In the genomic region with DNA sequence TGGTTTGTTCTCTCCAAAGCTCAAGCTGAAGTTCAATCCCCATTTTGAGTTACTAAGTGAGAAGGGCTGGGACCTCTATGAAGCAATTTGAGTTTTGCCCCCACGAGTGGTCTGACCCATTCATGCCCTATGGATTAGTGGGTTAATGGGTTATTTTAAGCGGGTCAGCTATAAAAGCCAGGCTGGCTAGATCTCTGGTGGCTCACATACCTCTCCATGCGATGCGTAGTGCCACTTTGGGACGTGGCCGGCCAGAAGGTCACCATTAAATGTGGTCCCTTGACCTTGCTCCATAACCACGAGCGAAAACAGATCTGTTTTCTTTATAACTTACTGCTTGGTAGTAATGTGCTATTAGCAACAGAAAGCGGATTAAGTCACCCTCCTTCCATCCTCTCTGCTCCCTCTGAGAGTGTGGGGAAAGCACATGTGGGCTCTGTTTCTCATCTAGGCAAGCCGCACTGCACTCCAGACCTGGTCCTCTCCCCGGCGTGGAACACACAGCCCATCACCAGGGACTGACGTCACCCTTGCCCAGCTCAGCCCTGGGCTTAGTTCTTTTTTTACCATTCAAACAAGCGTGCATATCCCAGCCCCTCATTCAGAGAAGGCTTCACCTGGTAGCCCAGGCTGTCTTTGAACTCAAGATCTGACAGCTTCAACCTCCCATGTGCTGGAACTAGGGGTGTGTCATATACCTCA, we compare ENCODE assay signal across 24 mouse cellular contexts. TPM values are rescaled to one million over a fixed set of nuclear protein-coding genes. Genes with fewer than 3 reads are reported as not detected.
DNase-seq lines count a peak whose midpoint lies in the region; ATAC-seq and TF ChIP-seq lines count a peak whose summit lies in the region.
"Had no signal": no experiment of that assay in that cellular context is flagged by ENCODE, and none has a peak within 500 bp of the region (broad histone marks: within the 10 kb centered on the region; RNA-seq: fewer than 3 reads in every experiment).

No protein-coding gene starts in this region.

- in situ Hi-C loops in CH12.LX (cut with MboI; ENCODE audit: low pct_ligation_motif_present, low pct_unique_long_range_greater_than_20kb, low sequenced_read_pairs), result no loop called here

- no peak overlapping the region for H3K4me3 ChIP-seq in kidney, postnatal 0 days (replicated peaks; ENCODE audit: low read depth, low read length)
- no peak overlapping the region for H3K4me3 ChIP-seq in kidney, embryonic 14.5 days (ENCODE audit: low read length)
- H3K4me3 ChIP-seq in CH12.LX (replicated peaks in 1 of 3; ENCODE audit: low read depth in 2 of 3, low read length in 2 of 3, poor library complexity in 1 of 3), result no peak overlapping the region
- H3K4me3 ChIP-seq in embryonic facial prominence, embryonic 10.5 days, result no peak overlapping the region
- no peak overlapping the region for H3K4me3 ChIP-seq in limb, embryonic 15.5 days
- H3K4me3 ChIP-seq: forebrain, embryonic 10.5 days; liver, embryonic 15.5 days; lung, embryonic 15.5 days had no signal

- no peak overlapping the region for H3K9ac ChIP-seq in kidney, postnatal 0 days (ENCODE audit: low read depth, low read length)
- no peak overlapping the region for H3K9ac ChIP-seq in kidney, embryonic 14.5 days (ENCODE audit: low read depth, low read length)
- H3K9ac ChIP-seq in CH12.LX (ENCODE audit: insufficient read depth, low read depth), result no peak overlapping the region
- H3K9ac ChIP-seq in limb, embryonic 15.5 days, result no peak overlapping the region
- H3K9ac ChIP-seq: hindbrain, embryonic 14.5 days; liver, embryonic 15.5 days; lung, embryonic 15.5 days had no signal

- no peak for TF ChIP-seq POLR2A in CH12.LX (IDR thresholded peaks at IDR 0.05; ENCODE audit: low read depth, low read length)

- no peaks in the 10 kb centered on the region for H3K27me3 ChIP-seq in kidney, postnatal 0 days (ENCODE audit: insufficient read depth, low read length)
- no peaks in the 10 kb centered on the region for H3K27me3 ChIP-seq in kidney, embryonic 14.5 days (ENCODE audit: control insufficient read depth, insufficient read depth, low read length)
- no peaks in the 10 kb centered on the region for H3K27me3 ChIP-seq in CH12.LX (replicated peaks)
- no peaks in the 10 kb centered on the region for H3K27me3 ChIP-seq in embryonic facial prominence, embryonic 10.5 days (replicated peaks; ENCODE audit: low read depth, poor library complexity, severe bottlenecking)
- H3K27me3 ChIP-seq in limb, embryonic 15.5 days, result no peaks in the 10 kb centered on the region
- H3K27me3 ChIP-seq: liver, embryonic 15.5 days; lung, embryonic 15.5 days had no signal

- TF ChIP-seq EP300 in CH12.LX (IDR thresholded peaks at IDR 0.05; ENCODE audit: low read length), result no peak

- DNase-seq in kidney, postnatal 0 days (ENCODE audit: low spot score), result no peak
- no peak for DNase-seq in CH12.LX (ENCODE audit: extremely low read depth)
- peak; percentile 30 for DNase-seq in embryonic facial prominence, embryonic 10.5 days (ENCODE audit: low spot score)
- no peak for DNase-seq in cerebellum, postnatal 10 days
- no peak for DNase-seq in left cerebral cortex, postnatal 10 days (ENCODE audit: extremely low spot score in 1 of 2, low spot score in 2 of 2)
- DNase-seq: adrenal gland, postnatal 10 days; B cell, adult 2 months; cerebellum, adult 18-20 months; cerebellum, postnatal 36 days; gastrocnemius, postnatal 36 days; heart, postnatal 36 days; liver; lung, postnatal 4 days; right cerebral cortex, postnatal 25 days; spleen, adult 18-20 months had no signal

- dilution Hi-C loops in CH12.LX (cut with MboI; ENCODE audit: extremely low pct_ligation_motif_present, extremely low pct_unique_long_range_greater_than_20kb, low sequenced_read_pairs), result no loop called here

- no peak for TF ChIP-seq RAD21 in CH12.LX (IDR thresholded peaks at IDR 0.05; ENCODE audit: low read depth, low read length)

- H3K36me3 ChIP-seq in kidney, postnatal 0 days (ENCODE audit: insufficient read depth, low read length), result no peaks in the 10 kb centered on the region
- no peaks in the 10 kb centered on the region for H3K36me3 ChIP-seq in kidney, embryonic 14.5 days (ENCODE audit: control insufficient read depth, insufficient read depth, low read length)
- H3K36me3 ChIP-seq in CH12.LX (replicated peaks in 1 of 2; ENCODE audit: control insufficient read depth in 1 of 2, insufficient read depth in 1 of 2, low read length in 1 of 2), result no peaks in the 10 kb centered on the region
- no peaks in the 10 kb centered on the region for H3K36me3 ChIP-seq in embryonic facial prominence, embryonic 10.5 days (replicated peaks)
- no peaks in the 10 kb centered on the region for H3K36me3 ChIP-seq in limb, embryonic 15.5 days
- H3K36me3 ChIP-seq: forebrain, embryonic 10.5 days; liver, embryonic 15.5 days; lung, embryonic 15.5 days had no signal

- no peak for ATAC-seq in kidney, postnatal 0 days (replicated peaks; ENCODE audit: low FRiP score, low read depth)
- no peak for ATAC-seq in kidney, embryonic 14.5 days (ENCODE audit: low FRiP score, low TSS enrichment)
- 0 out of 2 replicates have a peak, but pooled peaks have one; percentile 3 for ATAC-seq in limb, embryonic 15.5 days (ENCODE audit: insufficient number of reproducible peaks, low FRiP score, low TSS enrichment, low read depth)
- ATAC-seq: forebrain, embryonic 16.5 days had no signal

- H3K4me1 ChIP-seq in kidney, postnatal 0 days (replicated peaks; ENCODE audit: insufficient read depth, low read length), result peaks cover 32% of the 10 kb centered on the region
- peaks cover 15% of the 10 kb centered on the region for H3K4me1 ChIP-seq in kidney, embryonic 14.5 days (ENCODE audit: control insufficient read depth, insufficient read depth, low read length)
- peaks cover 19 to 63% of the 10 kb centered on the region in 2 experiments for H3K4me1 ChIP-seq in CH12.LX (ENCODE audit: control insufficient read depth in 1 of 2, insufficient read depth in 2 of 2)
- 0 out of 2 replicates have a peak, but pooled peaks cover 11% of the 10 kb centered on the region for H3K4me1 ChIP-seq in embryonic facial prominence, embryonic 10.5 days
- peaks cover 7% of the 10 kb centered on the region; the same call in 1 of the 2 replicates for H3K4me1 ChIP-seq in limb, embryonic 15.5 days

- intact Hi-C loops in left cerebral cortex, postnatal 10 days (cut with DNase I), result no loop called here

- no peak for TF ChIP-seq CTCF in kidney, postnatal 0 days (IDR thresholded peaks at IDR 0.05; ENCODE audit: low read depth)
- TF ChIP-seq CTCF in CH12.LX (conservative IDR thresholded peaks at IDR 0.05 in 1 of 2, IDR thresholded peaks at IDR 0.05 in 1 of 2; ENCODE audit: low read depth in 2 of 2, low read length in 2 of 2), result no peak

- H3K27ac ChIP-seq in kidney, postnatal 0 days, result peak overlapping the region; percentile 44; the same call in 1 of the 2 replicates
- no peak overlapping the region for H3K27ac ChIP-seq in kidney, embryonic 14.5 days (ENCODE audit: low read depth, low read length)
- no peak overlapping the region for H3K27ac ChIP-seq in CH12.LX (ENCODE audit: insufficient read depth, low read depth)
- H3K27ac ChIP-seq in embryonic facial prominence, embryonic 10.5 days (replicated peaks), result no peak overlapping the region
- H3K27ac ChIP-seq in limb, embryonic 15.5 days, result no peak overlapping the region
- H3K27ac ChIP-seq: forebrain, embryonic 10.5 days; hindbrain, embryonic 14.5 days; liver, embryonic 15.5 days; lung, embryonic 15.5 days had no signal

- H3K9me3 ChIP-seq in kidney, postnatal 0 days (replicated peaks; ENCODE audit: low read length), result no peaks in the 10 kb centered on the region
- no peaks in the 10 kb centered on the region for H3K9me3 ChIP-seq in kidney, embryonic 14.5 days (ENCODE audit: control insufficient read depth, low read length)
- H3K9me3 ChIP-seq in CH12.LX (replicated peaks; ENCODE audit: low read length), result no peaks in the 10 kb centered on the region
- H3K9me3 ChIP-seq in embryonic facial prominence, embryonic 10.5 days, result no peaks in the 10 kb centered on the region
- no peaks in the 10 kb centered on the region for H3K9me3 ChIP-seq in limb, embryonic 15.5 days
- H3K9me3 ChIP-seq: forebrain, embryonic 10.5 days; liver, embryonic 15.5 days; lung, embryonic 15.5 days had no signal

- WGBS in kidney, postnatal 0 days, result 53% methylated on average over 14 of the region's 14 CpGs
- WGBS in kidney, embryonic 14.5 days, result 57% methylated on average over 14 of the region's 14 CpGs
- whole genome bisulfite sequencing in embryonic facial prominence, embryonic 10.5 days, result 56% methylated on average over 14 of the region's 14 CpGs
- WGBS in limb, embryonic 15.5 days, result 36% methylated on average over 14 of the region's 14 CpGs

- H3K4me2 ChIP-seq in kidney, postnatal 0 days (ENCODE audit: low read length), result no peak overlapping the region
- no peak overlapping the region for H3K4me2 ChIP-seq in kidney, embryonic 14.5 days (replicated peaks; ENCODE audit: low read depth, low read length)
- no peak overlapping the region for H3K4me2 ChIP-seq in CH12.LX (ENCODE audit: insufficient read depth, low read depth, poor library complexity, severe bottlenecking)
- no peak overlapping the region for H3K4me2 ChIP-seq in limb, embryonic 15.5 days
- H3K4me2 ChIP-seq: hindbrain, embryonic 14.5 days; liver, embryonic 15.5 days; lung, embryonic 15.5 days had no signal

- no peaks in the 10 kb centered on the region for H3K79me2 ChIP-seq in CH12.LX (replicated peaks; ENCODE audit: control insufficient read depth, extremely low read depth, insufficient read depth, poor library complexity, severe bottlenecking)

TF ChIP-seq in CH12.LX, 34 proteins besides CTCF, POLR2A, EP300 and RAD21:
- TF ChIP-seq MYC (IDR thresholded peaks at IDR 0.05; ENCODE audit: low read depth, low read length) (no peak), BHLHE40 (IDR thresholded peaks at IDR 0.05; ENCODE audit: low read depth, low read length) (0 out of 2 replicates have a peak, but pooled peaks have one; percentile 9)

RNA-seq across cellular contexts. Expression of a gene that starts 28.3 kb away (rescaled TPM):
- polyA plus RNA-seq in kidney, postnatal 0 days (2015; fragmentation: Nextera tagmentation; extraction: Ambion mirVana), result 1,308 and 1,398 TPM in 2 replicates
- polyA plus RNA-seq in kidney, embryonic 14.5 days (2014; fragmentation: Nextera tagmentation; extraction: Ambion mirVana), result 250 and 252 TPM in 2 replicates
- total RNA-seq in CH12.LX (2012; rRNA removed) (0.17 and 0.29 TPM in 2 replicates), CH12.LX (2014; rRNA removed) (0.30 and 0.35 TPM in 2 replicates)
- 0.52 and 0.70 TPM in 2 replicates for polyA plus RNA-seq in CH12.LX (2012; ENCODE audit: insufficient read length, low read depth)
- polyA plus RNA-seq in embryonic facial prominence, embryonic 10.5 days (2016; fragmentation: Nextera tagmentation; extraction: Ambion mirVana), result 4.4 and 4.9 TPM in 2 replicates
- 138 and 151 TPM in 2 replicates for polyA plus RNA-seq in limb, embryonic 15.5 days (2015; fragmentation: Nextera tagmentation; extraction: Ambion mirVana)
- total RNA-seq in left cerebral cortex, postnatal 10 days (2021), result 10 to 100 TPM; 53.8 to 54.4 TPM
- total RNA-seq: megakaryocyte-erythroid progenitor cell, adult 5-6 weeks; MEL had no signal

Comparison
In these comparisons a context has a peak if more than half of its experiments do, and no peak if none do; other contexts are left out.
1. RNA of a gene that starts 28.3 kb away (polyA plus RNA-seq): 1,308 to 1,398 TPM in kidney, postnatal 0 days, 250 to 252 TPM in kidney, embryonic 14.5 days and 138 to 151 TPM in limb, embryonic 15.5 days; 4.4 to 4.9 TPM in embryonic facial prominence, embryonic 10.5 days and 0.52 to 0.70 TPM in CH12.LX; every median in the first group is over 10 times any median in the second.